Mouse (Mus musculus) adrenal gland, postnatal 4 days (tissue): ENCODE data around the gene Riok2. TPM values are rescaled to one million over a fixed set of nuclear protein-coding genes. Genes with fewer than 3 reads are reported as not detected.
"Not testable (repeated sequence)": the region's sequence is repeated elsewhere in the genome, so short reads cannot be mapped to it uniquely, and the experiment has no call there.

Experiments used
- DNase-seq, 2 experiments: peaks; one replicate each; pipeline ENCODE4 v3.0.0; 2021 to 2022; ENCODE audit warnings: low spot score in 2 of 2, mixed read lengths in 2 of 2
- long read RNA-seq, 2 experiments: library from polyadenylated mRNA; stranded (forward); transcript quantifications; one replicate each; pipeline ENCODE4 v2.0.0; 2021
- total RNA-seq, 2 experiments: library from RNA; stranded (reverse); gene quantifications; 2 replicates each; pipeline ENCODE4 v1.2.3; 2021

Gene Riok2
- 10 to 100 TPM; 37.6 to 40.8 TPM for total RNA-seq
- long read RNA-seq, experiment 1, transcript Riok2-201 (10 exons, 3,220 nt), result major isoform, 9 of 16 reads
- long read RNA-seq, experiment 1, partial matches to known transcripts, result 3 of 16 reads
- long read RNA-seq, experiment 1, other reads (novel, unspliced or antisense), result 4 of 16 reads
- long read RNA-seq, experiment 2, transcript Riok2-201 (10 exons, 3,220 nt), result major isoform, 20 of 41 reads
- long read RNA-seq, experiment 2, partial matches to known transcripts, result 1 of 41 reads
- long read RNA-seq, experiment 2, other reads (novel, unspliced or antisense), result 19 of 41 reads

- DNase-seq, result peak; percentile 65 to 83
Observed at GRCm38 (mm10) chr17:17373918-17374910, at the start of gene Riok2. Gene Riok2, plus strand, starts transcription at chr17:17374309.

- not testable (repeated sequence) for DNase-seq
Observed at GRCm38 (mm10) chr17:17326022-17326421, 48.1 kb upstream of the Riok2 start.

GRCm38 (mm10) chr17:17326636-17327035 lies 47.5 kb upstream of the Riok2 start:
- DNase-seq, result no peak

- DNase-seq, result not testable (repeated sequence)
Observed at GRCm38 (mm10) chr17:17345374-17346183, 28.5 kb upstream of the Riok2 start.

- DNase-seq, result not testable (repeated sequence)
Observed at GRCm38 (mm10) chr17:17346281-17346680, 27.8 kb upstream of the Riok2 start.

GRCm38 (mm10) chr17:17373550-17373917 lies 575 bp upstream of the Riok2 start:
- DNase-seq, result no peak

- no peak for DNase-seq
Observed at GRCm38 (mm10) chr17:17375581-17375980, 1.5 kb downstream of the Riok2 start.

- no peak for DNase-seq
Observed at GRCm38 (mm10) chr17:17383703-17384102, 9.6 kb downstream of the Riok2 start.

- DNase-seq, result no peak
Observed at GRCm38 (mm10) chr17:17384502-17384901, 10.4 kb downstream of the Riok2 start.

GRCm38 (mm10) chr17:17386117-17386516 lies 12.0 kb downstream of the Riok2 start:
- DNase-seq, result no peak

- no peak for DNase-seq
Observed at GRCm38 (mm10) chr17:17391823-17392222, 17.7 kb downstream of the Riok2 start.

- no peak for DNase-seq
Observed at GRCm38 (mm10) chr17:17392863-17393262, 18.8 kb downstream of the Riok2 start.

- DNase-seq, result no peak
Observed at GRCm38 (mm10) chr17:17393300-17393699, 19.2 kb downstream of the Riok2 start.

GRCm38 (mm10) chr17:17394336-17394735 lies 20.2 kb downstream of the Riok2 start:
- DNase-seq, result peak in 1 of 2 experiments; percentile 33

- no peak for DNase-seq
Observed at GRCm38 (mm10) chr17:17396869-17397268, 22.8 kb downstream of the Riok2 start.

- no peak for DNase-seq
Observed at GRCm38 (mm10) chr17:17398664-17399063, 24.6 kb downstream of the Riok2 start.

- no peak for DNase-seq
Observed at GRCm38 (mm10) chr17:17402222-17403004, 28.3 kb downstream of the Riok2 start, which contains the start of gene Lix1. Gene Lix1, plus strand, starts transcription at chr17:17402672.

- no peak for DNase-seq
Observed at GRCm38 (mm10) chr17:17403038-17403437, 28.9 kb downstream of the Riok2 start.

- DNase-seq, result no peak
Observed at GRCm38 (mm10) chr17:17403578-17404112, 29.5 kb downstream of the Riok2 start.
